Mouse (Mus musculus) stomach, embryonic 14.5 days (tissue): ENCODE results near the gene Cobll1. TPM values are rescaled to one million over a fixed set of nuclear protein-coding genes. Genes with fewer than 3 reads are reported as not detected.

Experiments
- ATAC-seq: fragments of 200-750 bp; cut with Nextera tagmentation; 2 replicates; pipeline ENCODE4 v1.8.0; 2017; ENCODE audit warnings: low read depth, moderate TSS enrichment; ENCODE audit not compliant: insufficient number of reproducible peaks, insufficient read depth, low FRiP score
- H3K27ac ChIP-seq: fragments of 300-500 bp; sonication (generic); 2 replicates; pipeline ENCODE4 v1.5.1; 2014; ENCODE audit warnings: mild to moderate bottlenecking, low read length, moderate library complexity, mixed read lengths
- H3K27me3 ChIP-seq: fragments of 300-500 bp; sonication (generic); 2 replicates; pipeline ENCODE4 v1.6.1; 2014; ENCODE audit warnings: low read length, control low read depth, mixed read lengths; ENCODE audit not compliant: control insufficient read depth, insufficient read depth
- H3K36me3 ChIP-seq: fragments of 300-500 bp; sonication (generic); 2 replicates; pipeline ENCODE4 v1.6.1; 2014; ENCODE audit warnings: mild to moderate bottlenecking, control low read depth, low read length, moderate library complexity, mixed read lengths; ENCODE audit not compliant: control insufficient read depth, insufficient read depth
- H3K4me1 ChIP-seq: fragments of 300-500 bp; sonication (generic); 2 replicates; pipeline ENCODE4 v1.6.1; 2014; ENCODE audit warnings: low read length, control low read depth, mixed read lengths; ENCODE audit not compliant: control insufficient read depth, insufficient read depth
- H3K4me2 ChIP-seq: fragments of 300-500 bp; sonication (generic); replicated peaks from 2 replicates; pipeline ENCODE4 v1.6.1; 2014; ENCODE audit warnings: low read depth, low read length, control low read depth
- H3K4me3 ChIP-seq: fragments of 300-500 bp; sonication (generic); 2 replicates; pipeline ENCODE4 v1.5.1; 2014; ENCODE audit warnings: low read depth, low read length, control low read depth
- H3K9ac ChIP-seq: fragments of 300-500 bp; sonication (generic); replicated peaks from 2 replicates; pipeline ENCODE4 v1.6.1; 2014; ENCODE audit warnings: low read depth, mild to moderate bottlenecking, control low read depth, low read length, moderate library complexity, mixed read lengths
- H3K9me3 ChIP-seq: fragments of 300-500 bp; sonication (generic); 2 replicates; pipeline ENCODE4 v1.6.1; 2016; ENCODE audit warnings: low read depth, low read length, control low read depth; ENCODE audit not compliant: control insufficient read depth
- WGBS: fragments of 180-500 bp; shearing (Covaris S2); extraction: QIAGEN DNeasy Blood & Tissue Kit; methylation state at CpG from one replicate; pipeline ENCODE4 v1.1.7; 2014; 5-methylcytosine and 5-hydroxymethylcytosine counted together
- polyA plus RNA-seq: library from polyadenylated mRNA; unstranded; fragments of >200 nt; fragmentation: Nextera tagmentation; extraction: Ambion mirVana; gene quantifications from 2 replicates; pipeline ENCODE4 v1.2.1, GENCODE M21; 2014

The Cobll1 gene
- polyA plus RNA-seq, 1 experiment from 2014 or later: 17.2 TPM

GRCm38 (mm10) chr2:65075840-65076239 is 163.4 kb downstream of the Cobll1 start:
- WGBS: 93% methylated on average over 5 of the region's 5 CpGs
- Histone ChIP-seq H3K4me1 (no peaks in the 10 kb centered on the region), H3K36me3 (no peaks in the 10 kb centered on the region), H3K27ac (no peak overlapping the region), H3K4me3 (no peak overlapping the region), H3K9ac (no peak overlapping the region), H3K9me3 (no peaks in the 10 kb centered on the region), H3K27me3 (no peaks in the 10 kb centered on the region), H3K4me2 (no peak overlapping the region)
- no peak for ATAC-seq

GRCm38 (mm10) chr2:65075431-65075830 is 163.8 kb downstream of the Cobll1 start:
- no peaks in the 10 kb centered on the region for H3K4me1 ChIP-seq
- H3K36me3 ChIP-seq: no peaks in the 10 kb centered on the region
- H3K9ac ChIP-seq: no peak overlapping the region
- H3K4me3 ChIP-seq: no peak overlapping the region
- H3K4me2 ChIP-seq: no peak overlapping the region
- 80% methylated on average over 4 of the region's 4 CpGs for WGBS
- no peak overlapping the region for H3K27ac ChIP-seq
- no peaks in the 10 kb centered on the region for H3K27me3 ChIP-seq
- H3K9me3 ChIP-seq: no peaks in the 10 kb centered on the region
- no peak for ATAC-seq

- Histone ChIP-seq H3K9ac (no peak overlapping the region), H3K4me3 (no peak overlapping the region), H3K27ac (no peak overlapping the region), H3K4me1 (no peaks in the 10 kb centered on the region), H3K36me3 (no peaks in the 10 kb centered on the region), H3K9me3 (no peaks in the 10 kb centered on the region), H3K4me2 (no peak overlapping the region), H3K27me3 (no peaks in the 10 kb centered on the region)
- no peak for ATAC-seq
- 71% methylated on average over 3 of the region's 3 CpGs for WGBS
Observed at GRCm38 (mm10) chr2:65072205-65072604, 167.0 kb downstream of the Cobll1 start.

GRCm38 (mm10) chr2:65053764-65054163 is 185.4 kb downstream of the Cobll1 start:
- Histone ChIP-seq H3K9ac (no peak overlapping the region), H3K36me3 (no peaks in the 10 kb centered on the region), H3K4me1 (no peaks in the 10 kb centered on the region), H3K27ac (no peak overlapping the region), H3K27me3 (no peaks in the 10 kb centered on the region), H3K4me3 (no peak overlapping the region), H3K4me2 (no peak overlapping the region), H3K9me3 (no peaks in the 10 kb centered on the region)
- WGBS: 86% methylated on average over 2 of the region's 2 CpGs
- no peak for ATAC-seq

DNA sequence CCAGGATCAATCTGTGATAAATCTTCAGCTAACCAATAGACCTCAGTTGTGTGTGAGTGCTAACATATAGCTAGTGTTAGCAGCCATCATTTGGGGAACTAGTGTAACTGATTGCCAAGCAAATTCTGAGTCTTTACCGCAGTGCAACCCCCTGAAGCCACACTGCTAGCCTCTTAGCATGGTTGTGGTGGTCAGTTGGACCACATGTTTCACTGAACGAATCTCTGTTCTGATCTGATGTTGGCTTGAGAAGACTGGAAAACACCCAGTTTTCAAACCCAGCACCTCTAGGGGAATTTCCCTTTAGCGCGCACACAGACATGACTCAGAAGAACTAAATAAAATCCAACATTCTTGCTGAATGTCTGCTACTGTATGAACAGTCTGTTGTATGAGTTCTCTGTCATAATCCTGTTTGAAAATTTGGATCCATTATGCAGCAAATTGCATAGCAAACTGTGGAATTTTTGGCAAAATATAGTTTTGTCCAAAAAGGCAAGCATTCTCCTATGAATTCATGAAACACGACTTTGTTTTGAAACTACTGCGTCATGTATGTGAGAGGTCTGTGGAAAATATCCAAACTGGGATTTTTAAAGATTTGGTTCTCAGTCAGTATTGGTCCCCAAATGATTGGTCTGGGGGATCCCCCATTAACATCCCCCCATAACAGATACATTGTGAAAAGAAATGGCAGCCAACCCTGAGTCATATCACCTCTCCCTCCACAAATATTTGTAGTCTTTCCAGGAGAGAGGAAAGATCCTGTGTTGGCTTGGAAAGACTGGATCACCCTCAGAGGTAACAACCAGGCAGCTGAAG is 186.8 kb downstream of the Cobll1 start:
- no peak overlapping the region for H3K4me2 ChIP-seq
- H3K27me3 ChIP-seq: no peaks in the 10 kb centered on the region
- WGBS: 91% methylated on average over 6 of the region's 6 CpGs
- H3K4me3 ChIP-seq: no peak overlapping the region
- no peaks in the 10 kb centered on the region for H3K36me3 ChIP-seq
- no peak for ATAC-seq
- no peaks in the 10 kb centered on the region for H3K4me1 ChIP-seq
- no peak overlapping the region for H3K9ac ChIP-seq
- H3K27ac ChIP-seq: no peak overlapping the region
- no peaks in the 10 kb centered on the region for H3K9me3 ChIP-seq

GRCm38 (mm10) chr2:65050776-65051175 is 188.4 kb downstream of the Cobll1 start:
- 89% methylated on average over 3 of the region's 3 CpGs for WGBS
- H3K27ac ChIP-seq: no peak overlapping the region

DNA sequence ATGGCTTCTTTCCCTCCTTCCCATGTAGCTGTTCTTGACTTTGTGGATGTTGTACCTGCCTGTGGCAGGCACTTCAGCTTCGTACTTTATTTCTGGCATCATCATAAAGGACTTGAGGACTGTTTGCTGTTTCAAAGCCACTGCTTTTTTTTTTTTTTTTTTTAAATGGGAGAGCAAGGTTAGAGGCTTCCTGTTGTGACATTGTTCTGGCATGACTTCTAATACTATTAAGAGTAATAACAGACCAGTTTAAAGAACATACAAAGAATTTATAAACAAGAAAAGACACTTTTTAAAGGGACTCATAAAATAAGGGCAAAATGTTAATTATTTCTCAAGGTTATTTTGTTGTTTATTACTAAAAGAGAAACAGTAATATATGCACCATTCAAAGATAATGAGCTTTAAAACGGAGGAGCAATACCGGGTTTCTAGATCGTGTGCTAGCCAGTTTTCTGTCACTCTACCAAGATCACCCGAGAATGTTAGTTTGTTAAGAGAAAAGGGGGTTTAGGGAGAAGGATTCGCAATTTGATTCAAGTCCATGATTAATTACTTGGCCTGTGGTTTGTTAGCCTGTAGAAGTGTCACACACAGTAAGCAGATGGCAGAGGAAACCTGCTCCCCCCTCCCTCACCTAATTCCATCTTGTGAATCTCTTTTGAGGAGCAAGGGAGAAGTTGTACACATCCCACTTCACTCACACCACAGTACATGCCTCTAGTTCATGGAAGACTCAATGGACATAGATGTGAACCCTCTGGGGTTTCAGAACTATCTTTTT is 190.8 kb downstream of the Cobll1 start:
- Histone ChIP-seq H3K27me3 (no peaks in the 10 kb centered on the region), H3K4me3 (no peak overlapping the region), H3K9me3 (no peaks in the 10 kb centered on the region), H3K4me2 (no peak overlapping the region), H3K27ac (no peak overlapping the region), H3K9ac (no peak overlapping the region), H3K4me1 (no peaks in the 10 kb centered on the region), H3K36me3 (no peaks in the 10 kb centered on the region)
- no peak for ATAC-seq
- WGBS: 60% methylated on average over 6 of the region's 6 CpGs

More at GRCm38 (mm10) chr2:65050776-65051175, 188.4 kb downstream of the Cobll1 start:
- Histone ChIP-seq H3K4me1 (no peaks in the 10 kb centered on the region), H3K9me3 (no peaks in the 10 kb centered on the region), H3K9ac (no peak overlapping the region), H3K4me3 (no peak overlapping the region), H3K36me3 (no peaks in the 10 kb centered on the region), H3K27me3 (no peaks in the 10 kb centered on the region), H3K4me2 (no peak overlapping the region)
- ATAC-seq: no peak
